Mouse (Mus musculus) cerebellum, adult 2 months (tissue): ENCODE data around the gene Shb.

Experiments
- CTCF ChIP-seq: fragments of 200-500 bp; IDR thresholded peaks from 2 replicates; pipeline ENCODE4 v1.5.1; 2011; ENCODE audit warnings: low read depth, mild to moderate bottlenecking, control low read depth, low read length, moderate library complexity, borderline replicate concordance; ENCODE audit not compliant: insufficient read depth
- POLR2A ChIP-seq: fragments of 200-500 bp; IDR thresholded peaks from 2 replicates; pipeline ENCODE4 v1.6.1; 2011; ENCODE audit warnings: low read length, control low read depth, borderline replicate concordance; ENCODE audit not compliant: insufficient read depth

DNA sequence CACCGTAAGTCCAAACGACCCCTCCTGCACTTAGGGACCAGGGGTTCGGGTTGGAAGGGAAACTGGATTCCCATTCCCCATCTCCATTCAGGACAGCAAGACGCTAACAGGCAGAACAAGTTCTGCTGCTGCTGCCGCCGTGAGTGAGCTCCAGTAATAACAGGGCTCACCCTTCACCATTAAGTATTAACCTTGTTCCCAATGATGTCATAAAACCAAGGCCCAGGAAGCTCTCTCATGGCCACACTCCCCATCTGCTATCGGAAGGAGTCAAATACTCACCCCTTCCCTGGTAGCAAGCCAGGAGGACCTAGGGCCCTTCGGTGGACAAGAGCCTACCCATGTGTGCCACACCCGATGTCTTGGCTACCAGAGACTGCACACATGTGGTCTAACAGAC, 30.3 kb downstream of the Shb start:
- TF ChIP-seq POLR2A (no peak), CTCF (no peak)
